Mouse (Mus musculus) liver, postnatal 0 days (tissue): ENCODE data around the gene Lifr.

Experiments
- CTCF ChIP-seq: sonication (generic); IDR thresholded peaks from 2 replicates; pipeline ENCODE4 v1.5.1; 2016; ENCODE audit warnings: antibody characterized with exemption, low read depth
- EP300 ChIP-seq: IDR thresholded peaks from 2 replicates; pipeline ENCODE4 v1.6.1; 2016; ENCODE audit warnings: antibody characterized with exemption, low read depth, mild to moderate bottlenecking

DNA sequence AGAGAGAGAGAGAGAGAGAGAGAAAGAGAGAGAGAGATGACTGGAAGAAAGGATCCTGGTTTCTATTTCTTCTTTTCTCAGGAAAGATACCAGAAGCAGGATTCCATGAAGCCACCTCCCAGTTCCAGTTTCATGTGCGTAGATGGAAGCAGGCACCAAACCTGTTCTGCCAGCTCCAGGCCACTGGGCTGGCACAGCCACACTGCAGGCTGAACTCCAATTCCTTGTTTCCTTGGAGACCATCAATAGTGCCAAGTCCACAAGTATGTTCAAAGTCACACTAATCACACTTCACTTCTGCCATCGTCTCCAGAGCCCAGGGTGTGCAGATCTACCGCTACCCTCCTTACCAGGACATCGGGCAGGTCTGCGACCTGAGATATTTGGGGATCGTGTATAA is 15.2 kb upstream of the Lifr start:
- no peak for TF ChIP-seq CTCF
- TF ChIP-seq EP300: no peak
